Mouse (Mus musculus) heart, embryonic 13.5 days (tissue): Measurements from ENCODE around the gene Epb41l2. TPM values are rescaled to one million over a fixed set of nuclear protein-coding genes. Genes with fewer than 3 reads are reported as not detected.

ENCODE experiments used
- ATAC-seq: fragments of 200-750 bp; cut with Nextera tagmentation; 2 replicates; pipeline ENCODE4 v1.8.0; 2017; ENCODE audit warnings: moderate TSS enrichment; ENCODE audit not compliant: insufficient number of reproducible peaks, low FRiP score, low TSS enrichment; ENCODE audit errors: extremely low read depth
- H3K27ac ChIP-seq: fragments of 300-500 bp; sonication (generic); replicated peaks from 2 replicates; pipeline ENCODE4 v1.5.1; 2015; ENCODE audit warnings: moderate library complexity, mild to moderate bottlenecking, inconsistent platforms
- H3K27me3 ChIP-seq: fragments of 300-500 bp; sonication (generic); replicated peaks from 2 replicates; pipeline ENCODE4 v1.6.1; 2015; ENCODE audit warnings: mild to moderate bottlenecking, inconsistent platforms
- H3K36me3 ChIP-seq: fragments of 300-500 bp; sonication (generic); 2 replicates; pipeline ENCODE4 v1.6.1; 2015; ENCODE audit warnings: mild to moderate bottlenecking, inconsistent platforms
- H3K4me1 ChIP-seq: fragments of 300-500 bp; sonication (generic); 2 replicates; pipeline ENCODE4 v1.6.1; 2015; ENCODE audit warnings: inconsistent platforms
- H3K4me2 ChIP-seq: fragments of 300-500 bp; sonication (generic); 2 replicates; pipeline ENCODE4 v1.6.1; 2015; ENCODE audit warnings: inconsistent platforms, mild to moderate bottlenecking, moderate library complexity
- H3K4me3 ChIP-seq: fragments of 300-500 bp; sonication (generic); 2 replicates; pipeline ENCODE4 v1.5.1; 2015; ENCODE audit warnings: moderate library complexity, mild to moderate bottlenecking, inconsistent platforms
- H3K9ac ChIP-seq: fragments of 300-500 bp; sonication (generic); 2 replicates; pipeline ENCODE4 v1.6.1; 2015; ENCODE audit warnings: inconsistent platforms, mild to moderate bottlenecking, moderate library complexity
- H3K9me3 ChIP-seq: fragments of 300-500 bp; sonication (generic); 2 replicates; pipeline ENCODE4 v1.6.1; 2016; ENCODE audit warnings: inconsistent platforms
- WGBS: fragments of 180-500 bp; shearing (Covaris S2); methylation state at CpG from one replicate; pipeline ENCODE4 v1.1.7; 2015; ENCODE audit warnings: mixed read lengths; 5-methylcytosine and 5-hydroxymethylcytosine counted together
- polyA plus RNA-seq: library from polyadenylated mRNA; unstranded; fragments of >200 nt; fragmentation: Nextera tagmentation; extraction: Ambion mirVana; gene quantifications from 2 replicates; pipeline ENCODE4 v1.2.1, GENCODE M21; 2015

Epb41l2 gene
- polyA plus RNA-seq, 1 experiment from 2014 or later = 45.8 TPM

- 63% methylated on average over 6 of the region's 6 CpGs for WGBS
These were observed 97.5 kb downstream of the Epb41l2 start for GRCm38 (mm10) chr10:25457118-25457517.

GRCm38 (mm10) chr10:25457996-25458395, 98.4 kb downstream of the Epb41l2 start:
- Histone ChIP-seq H3K36me3 (peaks cover 7% of the 10 kb centered on the region), H3K9ac (no peak overlapping the region), H3K4me1 (peaks cover 25% of the 10 kb centered on the region), H3K4me3 (no peak overlapping the region), H3K9me3 (no peaks in the 10 kb centered on the region), H3K27ac (no peak overlapping the region), H3K27me3 (no peaks in the 10 kb centered on the region), H3K4me2 (no peak overlapping the region)
- 85% methylated on average over 4 of the region's 4 CpGs for WGBS
- no peak for ATAC-seq

More at GRCm38 (mm10) chr10:25457118-25457517, 97.5 kb downstream of the Epb41l2 start:
- Histone ChIP-seq H3K4me1 (peaks cover 19% of the 10 kb centered on the region), H3K9ac (no peak overlapping the region), H3K9me3 (no peaks in the 10 kb centered on the region), H3K27me3 (no peaks in the 10 kb centered on the region), H3K36me3 (peaks cover 7% of the 10 kb centered on the region), H3K4me2 (no peak overlapping the region), H3K27ac (no peak overlapping the region), H3K4me3 (no peak overlapping the region)
- no peak for ATAC-seq

GRCm38 (mm10) chr10:25461832-25462231, 102.2 kb downstream of the Epb41l2 start:
- Histone ChIP-seq H3K9me3 (no peaks in the 10 kb centered on the region), H3K27ac (peak overlapping the region; percentile 20; the same call in 1 of the 2 replicates), H3K36me3 (no peaks in the 10 kb centered on the region), H3K4me3 (no peak overlapping the region), H3K27me3 (no peaks in the 10 kb centered on the region), H3K4me2 (no peak overlapping the region), H3K4me1 (peaks cover 37% of the 10 kb centered on the region), H3K9ac (no peak overlapping the region)
- 30% methylated on average over 1 of the region's 1 CpGs for WGBS
- no peak for ATAC-seq

GRCm38 (mm10) chr10:25462669-25463068, 103.1 kb downstream of the Epb41l2 start:
- Histone ChIP-seq H3K9me3 (no peaks in the 10 kb centered on the region), H3K9ac (no peak overlapping the region), H3K27ac (no peak overlapping the region), H3K36me3 (no peaks in the 10 kb centered on the region), H3K4me2 (no peak overlapping the region), H3K4me1 (peaks cover 32% of the 10 kb centered on the region), H3K27me3 (no peaks in the 10 kb centered on the region), H3K4me3 (no peak overlapping the region)
- 56% methylated on average over 3 of the region's 3 CpGs for WGBS
- ATAC-seq = no peak

- Histone ChIP-seq H3K36me3 (peaks cover 24% of the 10 kb centered on the region), H3K4me2 (no peak overlapping the region), H3K27ac (peak overlapping the region; percentile 42), H3K27me3 (no peaks in the 10 kb centered on the region), H3K9ac (no peak overlapping the region), H3K4me1 (peaks cover 26% of the 10 kb centered on the region), H3K9me3 (no peaks in the 10 kb centered on the region), H3K4me3 (no peak overlapping the region)
- no peak for ATAC-seq
- 32% methylated on average over 2 of the region's 2 CpGs for WGBS
These were observed 106.9 kb downstream of the Epb41l2 start for GRCm38 (mm10) chr10:25466493-25466892.

GRCm38 (mm10) chr10:25471944-25472343, 112.3 kb downstream of the Epb41l2 start:
- H3K4me2 ChIP-seq = no peak overlapping the region
- H3K9me3 ChIP-seq = no peaks in the 10 kb centered on the region
- H3K27me3 ChIP-seq = no peaks in the 10 kb centered on the region
- H3K4me3 ChIP-seq = no peak overlapping the region
- H3K27ac ChIP-seq = no peak overlapping the region
- H3K36me3 ChIP-seq = peaks cover 47% of the 10 kb centered on the region
- peaks cover 7% of the 10 kb centered on the region for H3K4me1 ChIP-seq
- no peak for ATAC-seq
- WGBS = 80% methylated on average over 2 of the region's 2 CpGs
- H3K9ac ChIP-seq = no peak overlapping the region

- Histone ChIP-seq H3K4me3 (no peak overlapping the region), H3K4me2 (no peak overlapping the region), H3K9me3 (no peaks in the 10 kb centered on the region), H3K27me3 (no peaks in the 10 kb centered on the region), H3K9ac (no peak overlapping the region), H3K27ac (no peak overlapping the region), H3K4me1 (peaks cover 18% of the 10 kb centered on the region), H3K36me3 (peaks cover 35% of the 10 kb centered on the region)
- ATAC-seq = no peak
- WGBS = 74% methylated on average over 3 of the region's 3 CpGs
These were observed 120.1 kb downstream of the Epb41l2 start for GRCm38 (mm10) chr10:25479716-25480115.

GRCm38 (mm10) chr10:25482791-25483190, 123.2 kb downstream of the Epb41l2 start:
- Histone ChIP-seq H3K9ac (no peak overlapping the region), H3K36me3 (peaks cover 37% of the 10 kb centered on the region), H3K27ac (no peak overlapping the region), H3K9me3 (no peaks in the 10 kb centered on the region), H3K4me2 (no peak overlapping the region), H3K4me3 (no peak overlapping the region), H3K4me1 (peaks cover 13% of the 10 kb centered on the region), H3K27me3 (no peaks in the 10 kb centered on the region)
- 53% methylated on average over 5 of the region's 5 CpGs for WGBS
- ATAC-seq = no peak

GRCm38 (mm10) chr10:25488456-25488855, 128.9 kb downstream of the Epb41l2 start:
- no peaks in the 10 kb centered on the region for H3K9me3 ChIP-seq
- no peak; the same call in 1 of the 2 replicates for ATAC-seq
- no peak overlapping the region for H3K4me2 ChIP-seq
- WGBS = 0% methylated on average over 1 of the region's 1 CpGs
- H3K27me3 ChIP-seq = no peaks in the 10 kb centered on the region
- no peak overlapping the region for H3K27ac ChIP-seq
- no peak overlapping the region for H3K4me3 ChIP-seq
- H3K4me1 ChIP-seq = no peaks in the 10 kb centered on the region
- H3K9ac ChIP-seq = no peak overlapping the region
- peaks cover 26% of the 10 kb centered on the region for H3K36me3 ChIP-seq

- 54% methylated on average over 10 of the region's 10 CpGs for WGBS
- H3K27ac ChIP-seq = no peak overlapping the region
- H3K4me2 ChIP-seq = no peak overlapping the region
- H3K9me3 ChIP-seq = no peaks in the 10 kb centered on the region
- H3K4me3 ChIP-seq = no peak overlapping the region
- ATAC-seq = no peak
- H3K9ac ChIP-seq = no peak overlapping the region
- no peaks in the 10 kb centered on the region for H3K27me3 ChIP-seq
- peaks cover 61% of the 10 kb centered on the region for H3K36me3 ChIP-seq
- no peaks in the 10 kb centered on the region for H3K4me1 ChIP-seq
These were observed 139.9 kb downstream of the Epb41l2 start for GRCm38 (mm10) chr10:25499323-25500071.

GRCm38 (mm10) chr10:25503250-25503649, 143.7 kb downstream of the Epb41l2 start:
- no peak for ATAC-seq
- peaks cover 76% of the 10 kb centered on the region for H3K36me3 ChIP-seq
- 85% methylated on average over 5 of the region's 5 CpGs for WGBS

GRCm38 (mm10) chr10:25513821-25514220, 154.2 kb downstream of the Epb41l2 start:
- H3K27me3 ChIP-seq = no peaks in the 10 kb centered on the region
- no peak overlapping the region for H3K4me2 ChIP-seq
- H3K9ac ChIP-seq = no peak overlapping the region
- WGBS = 67% methylated on average over 1 of the region's 1 CpGs
- ATAC-seq = no peak
- no peak overlapping the region for H3K27ac ChIP-seq
- no peak overlapping the region for H3K4me3 ChIP-seq
- H3K9me3 ChIP-seq = no peaks in the 10 kb centered on the region
- peaks cover 62% of the 10 kb centered on the region for H3K36me3 ChIP-seq
- H3K4me1 ChIP-seq = no peaks in the 10 kb centered on the region

More at GRCm38 (mm10) chr10:25503250-25503649, 143.7 kb downstream of the Epb41l2 start:
- Histone ChIP-seq H3K4me3 (no peak overlapping the region), H3K27ac (no peak overlapping the region), H3K4me2 (no peak overlapping the region), H3K27me3 (no peaks in the 10 kb centered on the region), H3K4me1 (no peaks in the 10 kb centered on the region), H3K9me3 (no peaks in the 10 kb centered on the region), H3K9ac (no peak overlapping the region)
